Mouse (Mus musculus) myocyte (in vitro differentiated cells): ENCODE measurements around the gene Selenow. TPM values are rescaled to one million over a fixed set of nuclear protein-coding genes. Genes with fewer than 3 reads are reported as not detected.

ENCODE experiments used
- H3K27me3 ChIP-seq: one replicate; pipeline ENCODE4 v1.6.1; 2011; ENCODE audit not compliant: control insufficient read depth, insufficient read depth, insufficient read length
- H3K36me3 ChIP-seq: one replicate; pipeline ENCODE4 v1.6.1; 2011; ENCODE audit not compliant: control insufficient read depth, insufficient read depth
- H3K4me2 ChIP-seq: one replicate; pipeline ENCODE4 v1.6.1; 2011; ENCODE audit warnings: low read depth, control low read depth
- H3K4me3 ChIP-seq: one replicate; pipeline ENCODE4 v1.5.1; 2011; ENCODE audit warnings: mild to moderate bottlenecking, control low read depth, moderate library complexity
- H3K79me2 ChIP-seq: one replicate; pipeline ENCODE4 v1.6.1; 2011; ENCODE audit not compliant: control insufficient read depth, insufficient read depth
- H3ac ChIP-seq: one replicate; pipeline ENCODE4 v1.6.1; 2011; ENCODE audit not compliant: control insufficient read depth, insufficient read length
- CEBPB ChIP-seq: IDR thresholded peaks from 2 replicates; pipeline ENCODE4 v1.6.1; 2011; ENCODE audit warnings: mild to moderate bottlenecking, moderate library complexity; ENCODE audit not compliant: poor library complexity, insufficient read depth, severe bottlenecking
- E2F4 ChIP-seq: IDR thresholded peaks from one replicate; pipeline ENCODE4 v1.6.1; 2011; ENCODE audit warnings: mild to moderate bottlenecking, control low read depth, moderate library complexity; ENCODE audit not compliant: insufficient read depth
- MAX ChIP-seq: IDR thresholded peaks from one replicate; pipeline ENCODE4 v1.6.1; 2011; ENCODE audit warnings: low read depth, mild to moderate bottlenecking, control low read depth
- MYOD1 ChIP-seq, 3 experiments: IDR thresholded peaks; one replicate each; pipeline ENCODE4 v1.6.1; 2011; ENCODE audit warnings: control low read depth in 2 of 3, low read depth in 2 of 3, mild to moderate bottlenecking in 2 of 3, moderate library complexity in 1 of 3; ENCODE audit not compliant: insufficient read length in 2 of 3, control insufficient read depth in 1 of 3
- MYOG ChIP-seq, 3 experiments: IDR thresholded peaks; one replicate each; pipeline ENCODE4 v1.6.1; 2011; ENCODE audit warnings: control low read depth in 2 of 3, low read depth in 2 of 3, mild to moderate bottlenecking in 2 of 3; ENCODE audit not compliant: insufficient read length in 2 of 3, control insufficient read depth in 1 of 3, insufficient read depth in 1 of 3
- POLR2A ChIP-seq: IDR thresholded peaks from one replicate; pipeline ENCODE4 v1.6.1; 2011; ENCODE audit warnings: low read depth, mild to moderate bottlenecking, control low read depth, moderate library complexity; ENCODE audit not compliant: insufficient read length
- POLR2AphosphoS2 ChIP-seq: IDR thresholded peaks from one replicate; pipeline ENCODE4 v1.6.1; 2011; ENCODE audit warnings: low read depth, control low read depth; ENCODE audit not compliant: insufficient read length
- REST ChIP-seq: IDR thresholded peaks from one replicate; pipeline ENCODE4 v1.6.1; 2011; ENCODE audit warnings: mild to moderate bottlenecking, control low read depth, moderate library complexity; ENCODE audit not compliant: insufficient read depth, insufficient read length
- SRF ChIP-seq: IDR thresholded peaks from one replicate; pipeline ENCODE4 v1.6.1; 2011; ENCODE audit warnings: low read depth; ENCODE audit not compliant: control insufficient read depth, insufficient read length
- TCF12 ChIP-seq: IDR thresholded peaks from one replicate; pipeline ENCODE4 v1.6.1; 2011; ENCODE audit warnings: mild to moderate bottlenecking, control low read depth; ENCODE audit not compliant: poor library complexity, insufficient read depth, severe bottlenecking
- TCF3 ChIP-seq: IDR thresholded peaks from one replicate; pipeline ENCODE4 v1.6.1; 2011; ENCODE audit warnings: low read depth, control low read depth; ENCODE audit not compliant: insufficient read length
- USF1 ChIP-seq: IDR thresholded peaks from one replicate; pipeline ENCODE4 v1.6.1; 2011; ENCODE audit warnings: low read depth, mild to moderate bottlenecking, control low read depth, moderate library complexity
- polyA plus RNA-seq: library from polyadenylated mRNA; unstranded; fragments of >200 nt; fragmentation: generic; extraction: Trizol; gene quantifications from one replicate; pipeline ENCODE4 v1.2.1, GENCODE M21; 2012; ENCODE audit warnings: missing spikeins

Selenow gene
- polyA plus RNA-seq, 1 experiment, result 507 TPM

- H3ac ChIP-seq, result no peak overlapping the region
- no peak for TF ChIP-seq MYOG (IDR thresholded peaks at IDR 0.05; ENCODE audit: control insufficient read depth in 1 of 3, insufficient read depth in 1 of 3, insufficient read length in 2 of 3, low read depth in 2 of 3)
- no peak for TF ChIP-seq POLR2AphosphoS2
- no peak for TF ChIP-seq TCF3
- TF ChIP-seq SRF, result no peak
- no peak for TF ChIP-seq POLR2A
- no peak for TF ChIP-seq TCF12
- TF ChIP-seq REST, result no peak
- TF ChIP-seq E2F4, result no peak
- H3K36me3 ChIP-seq, result no peaks in the 10 kb centered on the region
- H3K79me2 ChIP-seq, result no peaks in the 10 kb centered on the region
- no peak overlapping the region for H3K4me3 ChIP-seq
- H3K4me2 ChIP-seq, result no peak overlapping the region
- peaks cover 31% of the 10 kb centered on the region for H3K27me3 ChIP-seq
Observed at GRCm38 (mm10) chr7:15906602-15907001, 15.6 kb downstream of the Selenow start.

GRCm38 (mm10) chr7:15905861-15906260 lies 16.3 kb downstream of the Selenow start:
- no peak overlapping the region for H3K4me3 ChIP-seq
- H3K79me2 ChIP-seq, result no peaks in the 10 kb centered on the region
- no peak overlapping the region for H3K4me2 ChIP-seq
- TF ChIP-seq TCF12, result no peak
- no peak for TF ChIP-seq REST
- TF ChIP-seq POLR2A, result no peak
- no peak for TF ChIP-seq MAX
- no peak for TF ChIP-seq CEBPB
- no peak for TF ChIP-seq E2F4
- no peak for TF ChIP-seq SRF
- TF ChIP-seq MYOD1 (IDR thresholded peaks at IDR 0.05; ENCODE audit: control insufficient read depth in 1 of 3, insufficient read length in 2 of 3, low read depth in 2 of 3), result no peak
- no peak for TF ChIP-seq MYOG (IDR thresholded peaks at IDR 0.05; ENCODE audit: control insufficient read depth in 1 of 3, insufficient read depth in 1 of 3, insufficient read length in 2 of 3, low read depth in 2 of 3)
- TF ChIP-seq POLR2AphosphoS2, result no peak
- TF ChIP-seq TCF3, result no peak
- no peaks in the 10 kb centered on the region for H3K36me3 ChIP-seq
- peaks cover 31% of the 10 kb centered on the region for H3K27me3 ChIP-seq
- no peak overlapping the region for H3ac ChIP-seq

- Histone ChIP-seq H3K36me3 (no peaks in the 10 kb centered on the region), H3ac (no peak overlapping the region), H3K4me2 (no peak overlapping the region), H3K27me3 (peaks cover 13% of the 10 kb centered on the region), H3K79me2 (no peaks in the 10 kb centered on the region), H3K4me3 (no peak overlapping the region)
- TF ChIP-seq E2F4 (no peak), MYOG (IDR thresholded peaks at IDR 0.05; ENCODE audit: control insufficient read depth in 1 of 3, insufficient read depth in 1 of 3, insufficient read length in 2 of 3, low read depth in 2 of 3) (no peak), TCF12 (no peak), POLR2A (no peak), POLR2AphosphoS2 (no peak), TCF3 (no peak), MAX (no peak), CEBPB (no peak), SRF (no peak), REST (no peak), USF1 (no peak), MYOD1 (IDR thresholded peaks at IDR 0.05; ENCODE audit: control insufficient read depth in 1 of 3, insufficient read length in 2 of 3, low read depth in 2 of 3) (no peak)
Observed at GRCm38 (mm10) chr7:15901366-15902048, 20.7 kb downstream of the Selenow start.

- no peak overlapping the region for H3K4me2 ChIP-seq
- H3K4me3 ChIP-seq, result no peak overlapping the region
- H3K27me3 ChIP-seq, result no peaks in the 10 kb centered on the region
- H3K36me3 ChIP-seq, result no peaks in the 10 kb centered on the region
- no peak overlapping the region for H3ac ChIP-seq
- TF ChIP-seq USF1 (no peak), MYOD1 (IDR thresholded peaks at IDR 0.05; ENCODE audit: control insufficient read depth in 1 of 3, insufficient read length in 2 of 3, low read depth in 2 of 3) (no peak), MYOG (IDR thresholded peaks at IDR 0.05; ENCODE audit: control insufficient read depth in 1 of 3, insufficient read depth in 1 of 3, insufficient read length in 2 of 3, low read depth in 2 of 3) (no peak), POLR2A (no peak), TCF12 (no peak), POLR2AphosphoS2 (no peak), MAX (no peak), REST (no peak), TCF3 (no peak), CEBPB (no peak), SRF (no peak), E2F4 (no peak)
- H3K79me2 ChIP-seq, result no peaks in the 10 kb centered on the region
Observed at GRCm38 (mm10) chr7:15894251-15894650, 28.0 kb downstream of the Selenow start.
